Mouse (Mus musculus): ENCODE results near the gene Cyp2c23.

The Cyp2c23 gene

GRCm38 (mm10) chr19:44028972-44029371 is at the start of gene Cyp2c23:
Cyp2c23 (minus strand) TSS chr19:44029208.
- in situ Hi-C loops (cut with MboI, MseI): loop anchor here in 1 of 2 experiments (10.0 kb wide), 1 partner anchor 496 kb away; no protein-coding TSS in a partner anchor

- in situ Hi-C loops (cut with MboI, MseI): no loop called here
Measured at GRCm38 (mm10) chr19:44077024-44077423, 48.0 kb upstream of the Cyp2c23 start.

GRCm38 (mm10) chr19:44076457-44076856 is 47.4 kb upstream of the Cyp2c23 start:
- in situ Hi-C loops (cut with MboI, MseI): no loop called here

GRCm38 (mm10) chr19:44074986-44075385 is 46.0 kb upstream of the Cyp2c23 start:
- in situ Hi-C loops (cut with MboI, MseI): no loop called here

- in situ Hi-C loops (cut with MboI, MseI): no loop called here
Measured at GRCm38 (mm10) chr19:44071166-44071565, 42.2 kb upstream of the Cyp2c23 start.

GRCm38 (mm10) chr19:44069914-44070232 is 40.9 kb upstream of the Cyp2c23 start:
- in situ Hi-C loops (cut with MboI, MseI): loop anchor here in 1 of 2 experiments (5.0 kb wide), 1 partner anchor 37 kb away; the partner anchor contains the start of gene Chuk

GRCm38 (mm10) chr19:44069121-44069913 is 40.3 kb upstream of the Cyp2c23 start, which contains the start of gene Erlin1:
Erlin1 (minus strand) TSS chr19:44069785.
- in situ Hi-C loops (cut with MboI, MseI): loop anchor here in 1 of 2 experiments (5.0 kb wide), 1 partner anchor 38 kb away; the partner anchor contains the start of gene Chuk

GRCm38 (mm10) chr19:44068232-44068631 is 39.2 kb upstream of the Cyp2c23 start:
- in situ Hi-C loops (cut with MboI, MseI): loop anchor here in 1 of 2 experiments (5.0 kb wide), 1 partner anchor 39 kb away; the partner anchor contains the start of gene Chuk

GRCm38 (mm10) chr19:44067323-44068049 is 38.5 kb upstream of the Cyp2c23 start:
- in situ Hi-C loops (cut with MboI, MseI): loop anchor here in 1 of 2 experiments (5.0 kb wide), 1 partner anchor 40 kb away; the partner anchor contains the start of gene Chuk

GRCm38 (mm10) chr19:44064734-44065133 is 35.7 kb upstream of the Cyp2c23 start:
- in situ Hi-C loops (cut with MboI, MseI): loop anchor here in 1 of 2 experiments (5.0 kb wide), 1 partner anchor 43 kb away; the partner anchor contains the start of gene Chuk

- in situ Hi-C loops (cut with MboI, MseI): no loop called here
Measured at GRCm38 (mm10) chr19:44063773-44064172, 34.8 kb upstream of the Cyp2c23 start.

- in situ Hi-C loops (cut with MboI, MseI): no loop called here
Measured at GRCm38 (mm10) chr19:44060226-44060625, 31.2 kb upstream of the Cyp2c23 start.

GRCm38 (mm10) chr19:44055173-44055826 is 26.3 kb upstream of the Cyp2c23 start:
- in situ Hi-C loops (cut with MboI, MseI): no loop called here

GRCm38 (mm10) chr19:44050388-44050787 is 21.4 kb upstream of the Cyp2c23 start:
- in situ Hi-C loops (cut with MboI, MseI): no loop called here

GRCm38 (mm10) chr19:44049282-44049681 is 20.3 kb upstream of the Cyp2c23 start:
- in situ Hi-C loops (cut with MboI, MseI): no loop called here

- in situ Hi-C loops (cut with MboI, MseI): no loop called here
Measured at GRCm38 (mm10) chr19:44045847-44046246, 16.8 kb upstream of the Cyp2c23 start.

GRCm38 (mm10) chr19:44042121-44042520 is 13.1 kb upstream of the Cyp2c23 start:
- in situ Hi-C loops (cut with MboI, MseI): loop anchor here in 1 of 2 experiments (5.0 kb wide), 1 partner anchor 50 kb away; no protein-coding TSS in a partner anchor

GRCm38 (mm10) chr19:44033396-44033795 is 4.4 kb upstream of the Cyp2c23 start:
- in situ Hi-C loops (cut with MboI, MseI): no loop called here

GRCm38 (mm10) chr19:44032046-44032744 is 3.2 kb upstream of the Cyp2c23 start:
- in situ Hi-C loops (cut with MboI, MseI): no loop called here

GRCm38 (mm10) chr19:44030024-44030423 is 1.0 kb upstream of the Cyp2c23 start:
- in situ Hi-C loops (cut with MboI, MseI): no loop called here
